8 mouse cellular contexts compared by ENCODE assay signal in the genomic region with DNA sequence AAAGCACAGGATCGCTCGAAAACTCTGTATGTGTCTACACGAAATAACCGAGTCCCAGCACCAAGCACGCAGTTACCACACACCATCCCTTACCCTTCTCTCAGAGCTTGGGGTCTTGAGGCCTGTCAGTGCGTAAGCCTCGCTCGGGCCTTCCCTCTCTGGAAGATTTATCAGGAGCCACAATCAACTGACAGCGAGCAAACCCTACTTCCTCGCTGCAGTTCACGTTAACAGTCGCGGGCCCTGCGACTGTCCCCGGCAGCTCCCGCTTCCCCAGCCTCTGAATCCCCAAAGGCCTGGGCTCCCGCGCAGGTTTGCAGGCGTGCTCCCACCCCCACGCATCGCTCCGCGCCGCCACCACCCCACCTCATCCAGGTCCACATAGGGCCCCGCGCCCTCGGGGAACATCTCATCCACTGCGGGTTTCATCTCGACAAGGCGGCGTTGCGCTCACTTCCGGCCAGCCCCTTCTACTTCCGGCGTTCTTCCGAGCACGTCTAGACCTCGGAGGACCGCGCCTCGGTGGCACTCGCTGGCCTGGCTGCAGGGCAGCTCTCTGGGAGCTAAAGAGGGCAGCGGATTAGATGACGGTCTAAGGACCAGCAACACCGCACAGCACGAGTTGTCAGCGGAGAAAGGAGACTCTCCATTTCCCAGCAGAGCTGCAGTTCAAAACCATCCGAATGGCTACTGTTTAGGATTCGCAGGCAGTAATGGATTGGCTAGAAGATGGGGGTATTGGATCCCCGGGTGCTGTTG. TPM values are rescaled to one million over a fixed set of nuclear protein-coding genes. Genes with fewer than 3 reads are reported as not detected.
DNase-seq lines count a peak whose midpoint lies in the region; ATAC-seq and TF ChIP-seq lines count a peak whose summit lies in the region.

Gene Cops9 (minus strand): TSS at position 472 of the 759 bp plus-strand sequence.

- peak within 1 kb of the TSS; percentile 95 for H3K9ac ChIP-seq in forebrain, embryonic 12.5 days
- peak within 1 kb of the TSS; percentile 79 for H3K9ac ChIP-seq in heart, postnatal 0 days (replicated peaks; ENCODE audit: low read depth, low read length)
- H3K9ac ChIP-seq in liver, embryonic 16.5 days (ENCODE audit: low read depth, low read length) = peak within 1 kb of the TSS; percentile 90
- H3K9ac ChIP-seq in neural tube, embryonic 13.5 days = peak within 1 kb of the TSS; percentile 92

- peak within 1 kb of the TSS; percentile 92 for H3K4me3 ChIP-seq in E14TG2a.4 (replicated peaks; ENCODE audit: low read length)
- H3K4me3 ChIP-seq in forebrain, embryonic 12.5 days (replicated peaks) = peak within 1 kb of the TSS; percentile 91
- H3K4me3 ChIP-seq in heart, postnatal 0 days (ENCODE audit: low read depth, low read length) = peak within 1 kb of the TSS; percentile 86
- H3K4me3 ChIP-seq in liver, embryonic 16.5 days (ENCODE audit: low read depth, low read length) = peak within 1 kb of the TSS; percentile 88
- H3K4me3 ChIP-seq in neural tube, embryonic 13.5 days = peak within 1 kb of the TSS; percentile 78
- H3K4me3 ChIP-seq in testis, adult 2 months (ENCODE audit: control insufficient read depth, low read depth, low read length) = peak within 1 kb of the TSS; percentile 91

- H3K4me1 ChIP-seq in E14TG2a.4 (replicated peaks; ENCODE audit: low read depth, low read length) = peaks cover 37% of the 10 kb centered on the region
- H3K4me1 ChIP-seq in forebrain, embryonic 12.5 days = peaks cover 16% of the 10 kb centered on the region
- peaks cover 17% of the 10 kb centered on the region for H3K4me1 ChIP-seq in heart, postnatal 0 days (ENCODE audit: control insufficient read depth, insufficient read depth)
- peaks cover 13% of the 10 kb centered on the region for H3K4me1 ChIP-seq in liver, embryonic 16.5 days (ENCODE audit: control insufficient read depth, low read depth, low read length)
- H3K4me1 ChIP-seq in neural tube, embryonic 13.5 days (replicated peaks) = peaks cover 24% of the 10 kb centered on the region
- H3K4me1 ChIP-seq in testis, adult 2 months (ENCODE audit: control insufficient read depth, insufficient read depth, low read length) = peaks cover 18% of the 10 kb centered on the region

- no peaks in the 10 kb centered on the region for H3K9me3 ChIP-seq in E14TG2a.4 (ENCODE audit: low read length)
- no peaks in the 10 kb centered on the region for H3K9me3 ChIP-seq in forebrain, embryonic 12.5 days
- no peaks in the 10 kb centered on the region for H3K9me3 ChIP-seq in heart, postnatal 0 days (replicated peaks; ENCODE audit: control insufficient read depth, low read length)
- H3K9me3 ChIP-seq in liver, embryonic 16.5 days (replicated peaks; ENCODE audit: control insufficient read depth, low read length) = no peaks in the 10 kb centered on the region
- no peaks in the 10 kb centered on the region for H3K9me3 ChIP-seq in neural tube, embryonic 13.5 days

- H3K36me3 ChIP-seq in E14TG2a.4 (ENCODE audit: insufficient read depth, low read length) = peaks cover 34% of the 10 kb centered on the region
- H3K36me3 ChIP-seq in forebrain, embryonic 12.5 days (replicated peaks) = peaks cover 28% of the 10 kb centered on the region
- peaks cover 19% of the 10 kb centered on the region for H3K36me3 ChIP-seq in heart, postnatal 0 days (replicated peaks; ENCODE audit: control insufficient read depth, insufficient read depth, low read length)
- H3K36me3 ChIP-seq in liver, embryonic 16.5 days (ENCODE audit: control insufficient read depth, insufficient read depth) = no peaks in the 10 kb centered on the region; the same call in 1 of the 2 replicates
- H3K36me3 ChIP-seq in neural tube, embryonic 13.5 days = peaks cover 30% of the 10 kb centered on the region
- no peaks in the 10 kb centered on the region for H3K36me3 ChIP-seq in testis, adult 2 months (ENCODE audit: control insufficient read depth, insufficient read depth, low read length)

- H3K27ac ChIP-seq in forebrain, embryonic 12.5 days = peak within 1 kb of the TSS; percentile 63
- peak within 1 kb of the TSS; percentile 72 for H3K27ac ChIP-seq in heart, postnatal 0 days (ENCODE audit: low read depth)
- peak within 1 kb of the TSS; percentile 48; the same call in 1 of the 2 replicates for H3K27ac ChIP-seq in liver, embryonic 16.5 days (ENCODE audit: low read length)
- peak within 1 kb of the TSS; percentile 82 for H3K27ac ChIP-seq in neural tube, embryonic 13.5 days (replicated peaks)
- H3K27ac ChIP-seq in testis, adult 2 months (ENCODE audit: control insufficient read depth, insufficient read depth, low read depth, low read length) = peak within 1 kb of the TSS; percentile 62

- peak within 1 kb of the TSS; percentile 99 for H3K4me2 ChIP-seq in forebrain, embryonic 12.5 days
- H3K4me2 ChIP-seq in heart, postnatal 0 days (ENCODE audit: low read depth, low read length) = peak within 1 kb of the TSS; percentile 90
- H3K4me2 ChIP-seq in liver, embryonic 16.5 days (ENCODE audit: low read depth, low read length) = peak within 1 kb of the TSS; percentile 63
- H3K4me2 ChIP-seq in neural tube, embryonic 13.5 days = peak within 1 kb of the TSS; percentile 80

- 2% methylated on average over 50 of the region's 50 CpGs for WGBS in forebrain, embryonic 12.5 days
- WGBS in heart, postnatal 0 days = 2% methylated on average over 50 of the region's 50 CpGs
- WGBS in liver, embryonic 16.5 days (ENCODE audit: insufficient replicate concordance) = 2% methylated on average over 50 of the region's 50 CpGs
- 2% methylated on average over 50 of the region's 50 CpGs for WGBS in neural tube, embryonic 13.5 days

- DNase-seq in c-Kit-positive CD71-positive TER-119-positive erythroid progenitor cells, embryonic 14.5 days (ENCODE audit: low spot score) = peak; percentile 81
- peak; percentile 89 for DNase-seq in heart, postnatal 0 days (ENCODE audit: low spot score)
- peak; percentile 94 to 95 for DNase-seq in kidney, postnatal 4 days

- peak; percentile 89 for TF ChIP-seq POLR2A in testis, adult 2 months (IDR thresholded peaks at IDR 0.05; ENCODE audit: control insufficient read depth, low read depth, low read length)

- TF ChIP-seq CTCF in E14TG2a.4 (conservative IDR thresholded peaks at IDR 0.05; ENCODE audit: low read length) = no peak
- no peak for TF ChIP-seq CTCF in heart, postnatal 0 days (IDR thresholded peaks at IDR 0.05; ENCODE audit: low read depth)
- no peak for TF ChIP-seq CTCF in testis, adult 2 months (IDR thresholded peaks at IDR 0.05; ENCODE audit: control insufficient read depth, insufficient read depth, insufficient replicate concordance, low read depth, low read length)

- TF ChIP-seq EP300 in heart, postnatal 0 days (IDR thresholded peaks at IDR 0.05; ENCODE audit: low read depth) = no peak

- peak; percentile 92 for ATAC-seq in forebrain, embryonic 12.5 days (ENCODE audit: low FRiP score)
- peak; percentile 94 for ATAC-seq in heart, postnatal 0 days (ENCODE audit: insufficient read depth, low read depth)
- peak; percentile 91 for ATAC-seq in liver, embryonic 16.5 days (ENCODE audit: low read depth)
- peak; percentile 96 for ATAC-seq in neural tube, embryonic 13.5 days (ENCODE audit: low read depth)

- H3K27me3 ChIP-seq in E14TG2a.4 (ENCODE audit: insufficient read depth, low read length) = peaks cover 15% of the 10 kb centered on the region
- H3K27me3 ChIP-seq in forebrain, embryonic 12.5 days = 0 out of 2 replicates have a peak, but pooled peaks cover 4% of the 10 kb centered on the region
- no peaks in the 10 kb centered on the region for H3K27me3 ChIP-seq in heart, postnatal 0 days (ENCODE audit: control insufficient read depth, insufficient read depth, low read length)
- no peaks in the 10 kb centered on the region for H3K27me3 ChIP-seq in liver, embryonic 16.5 days (ENCODE audit: control insufficient read depth, insufficient read depth, low read depth, low read length)
- no peaks in the 10 kb centered on the region; the same call in none of the 2 replicates for H3K27me3 ChIP-seq in neural tube, embryonic 13.5 days
- no peaks in the 10 kb centered on the region for H3K27me3 ChIP-seq in testis, adult 2 months (ENCODE audit: control insufficient read depth, insufficient read depth, low read length)

RNA-seq across cellular contexts. Expression of gene Cops9, which starts in this region (rescaled TPM):
- polyA plus RNA-seq in forebrain, embryonic 12.5 days (2016; fragmentation: Nextera tagmentation; extraction: Ambion mirVana) = 383 and 390 TPM in 2 replicates
- total RNA-seq in heart, postnatal 0 days (2014; rRNA removed; ENCODE audit: low replicate concordance) = 187 and 203 TPM in 2 replicates
- 507 and 524 TPM in 2 replicates for polyA plus RNA-seq in heart, postnatal 0 days (2015; fragmentation: Nextera tagmentation; extraction: Ambion mirVana)
- 161 and 179 TPM in 2 replicates for polyA plus RNA-seq in liver, embryonic 16.5 days (2015; fragmentation: Nextera tagmentation; extraction: Ambion mirVana)
- polyA plus RNA-seq in neural tube, embryonic 13.5 days (2015; fragmentation: Nextera tagmentation; extraction: Ambion mirVana) = 520 and 589 TPM in 2 replicates
- 246 and 258 TPM in 2 replicates for polyA plus RNA-seq in testis, adult 2 months (2012; rRNA removed)

Comparison
In these comparisons a context has a peak if more than half of its experiments do, and no peak if none do; other contexts are left out.
1. Peak in every context shown above with its lines: DNase-seq, ATAC-seq, H3K4me3 ChIP-seq and H3K27ac ChIP-seq.